Mouse (Mus musculus): ENCODE results near the gene Nr5a2. TPM values are rescaled to one million over a fixed set of nuclear protein-coding genes. Genes with fewer than 3 reads are reported as not detected.

The Nr5a2 gene
- 2.7 and 4.0 TPM in 2 replicates for total RNA-seq (2021)
- long read RNA-seq, partial matches to known transcripts, result 0 of 5 reads
- long read RNA-seq, other reads (novel, unspliced or antisense), result 2 of 5 reads

DNA sequence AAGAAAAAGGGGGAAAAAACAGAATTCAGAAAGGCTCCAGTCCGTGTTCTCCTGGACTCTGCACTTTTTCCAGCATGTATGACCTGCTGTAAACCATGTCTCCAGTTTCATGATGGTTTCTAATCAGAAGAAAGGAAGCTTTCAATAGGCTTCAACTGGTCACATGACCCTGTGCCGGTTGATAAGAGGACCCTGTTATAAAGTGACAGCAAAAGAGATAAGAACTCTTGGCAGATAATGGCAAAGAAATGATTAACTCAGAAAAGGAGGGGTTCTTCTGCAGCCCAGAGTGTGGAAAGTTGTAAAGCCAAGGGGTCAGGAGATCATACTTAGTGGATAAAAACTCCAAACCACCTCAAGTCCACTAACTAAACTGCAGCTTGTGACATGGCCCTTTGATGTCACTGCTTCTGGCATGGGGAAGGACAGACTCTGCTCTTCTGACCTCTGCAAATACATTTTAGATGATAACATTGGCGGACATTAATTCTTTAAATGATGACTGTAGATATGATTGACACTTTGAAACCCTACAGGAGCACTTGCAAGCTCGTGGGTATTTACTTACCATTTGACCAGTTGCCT, at the start of gene Nr5a2:
Gene Nr5a2, minus strand, starts transcription at position 21 of the 585 bp plus-strand sequence.
- DNase-seq, result no peak

DNA sequence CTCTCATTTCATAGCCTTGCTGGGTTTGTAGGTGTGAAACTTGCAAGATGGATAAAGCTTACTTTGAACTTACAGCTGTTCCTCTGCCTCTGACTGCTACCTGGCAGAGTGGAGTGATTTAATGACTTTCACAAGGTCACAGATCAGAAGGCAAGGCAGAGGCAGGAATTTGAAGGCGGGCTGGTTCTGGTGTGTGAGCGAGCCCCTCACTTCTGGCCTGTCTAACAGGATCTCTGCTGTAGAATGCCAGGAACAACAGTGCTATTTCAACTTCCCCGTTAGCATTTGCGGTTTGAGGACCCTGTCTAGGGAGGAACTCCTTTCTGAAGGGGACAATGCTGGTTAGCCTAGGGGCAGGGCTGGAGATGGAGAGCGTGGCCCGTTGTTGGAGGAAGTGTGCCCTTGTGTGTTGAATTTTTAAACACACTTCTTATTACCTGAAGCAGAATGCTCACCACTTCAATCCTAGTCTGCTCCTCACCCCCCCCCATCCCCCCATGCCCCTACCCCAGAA, 48.5 kb upstream of the Nr5a2 start:
- no peak for DNase-seq

DNA sequence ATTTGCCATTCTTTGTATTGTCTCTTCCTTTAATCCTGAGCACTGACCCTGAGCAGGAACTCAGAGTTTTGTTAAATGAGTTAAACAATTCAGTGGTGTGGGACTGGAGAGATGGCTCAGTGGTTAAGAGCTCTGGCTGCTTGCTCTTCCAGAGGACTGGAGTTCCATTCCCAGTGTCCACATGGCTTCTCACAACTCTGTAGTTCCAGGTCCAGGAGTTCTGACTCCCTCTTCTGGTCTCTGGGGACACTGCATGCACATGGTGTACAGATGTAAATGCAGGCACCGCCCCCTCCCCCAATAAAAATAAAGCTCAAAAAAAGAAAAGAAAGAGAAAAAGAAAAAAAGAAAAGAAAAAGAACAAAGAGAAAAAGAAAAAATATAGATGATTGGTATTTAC, 43.6 kb upstream of the Nr5a2 start:
- DNase-seq, result no peak

DNA sequence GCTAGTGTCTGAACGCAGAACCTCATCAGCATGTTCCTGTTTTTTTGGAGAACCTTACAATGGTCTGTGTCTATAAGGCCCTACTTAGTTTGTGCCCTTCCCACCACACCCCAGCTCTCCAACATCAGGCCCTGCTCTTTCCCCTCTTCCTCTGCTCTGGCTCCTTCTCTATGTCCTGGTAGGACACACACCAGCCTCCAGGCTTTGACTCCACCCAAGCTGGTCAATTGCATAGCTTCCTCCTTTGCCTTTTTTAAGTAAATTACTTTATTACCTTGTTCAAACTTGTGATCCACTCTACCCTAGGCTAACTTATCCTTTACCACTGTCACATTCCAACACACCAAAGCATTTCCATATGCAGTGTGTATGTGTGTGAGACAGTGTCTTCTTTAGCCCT, 42.9 kb upstream of the Nr5a2 start:
- DNase-seq, result no peak

DNA sequence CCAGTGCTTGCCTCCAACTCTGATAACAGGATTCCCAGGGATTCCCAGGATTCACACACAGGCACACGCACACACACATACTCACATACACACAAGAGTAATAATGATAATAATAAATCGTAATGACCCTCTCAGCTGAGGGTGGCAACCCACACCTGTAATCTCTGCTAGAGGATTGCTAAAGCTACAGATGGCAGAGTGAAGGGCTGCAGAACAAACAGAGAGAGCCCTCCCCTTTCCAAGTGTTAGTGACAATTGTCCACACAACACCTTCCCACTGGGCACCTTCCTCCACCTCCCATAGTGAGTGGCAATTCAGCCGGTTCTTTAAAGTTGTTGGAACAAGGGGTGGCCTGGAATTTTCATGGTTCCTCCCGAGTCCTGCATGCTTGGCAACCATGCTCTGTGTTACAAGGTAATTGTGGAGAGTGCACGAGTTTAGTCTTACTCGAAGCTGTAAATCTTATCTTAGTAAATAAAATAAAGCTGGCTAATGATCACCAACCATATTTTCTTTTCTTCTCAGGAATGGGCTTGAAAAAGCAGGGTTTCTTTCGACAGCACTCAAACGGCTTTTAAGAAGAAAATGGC, 31.6 kb upstream of the Nr5a2 start:
- DNase-seq, result no peak

DNA sequence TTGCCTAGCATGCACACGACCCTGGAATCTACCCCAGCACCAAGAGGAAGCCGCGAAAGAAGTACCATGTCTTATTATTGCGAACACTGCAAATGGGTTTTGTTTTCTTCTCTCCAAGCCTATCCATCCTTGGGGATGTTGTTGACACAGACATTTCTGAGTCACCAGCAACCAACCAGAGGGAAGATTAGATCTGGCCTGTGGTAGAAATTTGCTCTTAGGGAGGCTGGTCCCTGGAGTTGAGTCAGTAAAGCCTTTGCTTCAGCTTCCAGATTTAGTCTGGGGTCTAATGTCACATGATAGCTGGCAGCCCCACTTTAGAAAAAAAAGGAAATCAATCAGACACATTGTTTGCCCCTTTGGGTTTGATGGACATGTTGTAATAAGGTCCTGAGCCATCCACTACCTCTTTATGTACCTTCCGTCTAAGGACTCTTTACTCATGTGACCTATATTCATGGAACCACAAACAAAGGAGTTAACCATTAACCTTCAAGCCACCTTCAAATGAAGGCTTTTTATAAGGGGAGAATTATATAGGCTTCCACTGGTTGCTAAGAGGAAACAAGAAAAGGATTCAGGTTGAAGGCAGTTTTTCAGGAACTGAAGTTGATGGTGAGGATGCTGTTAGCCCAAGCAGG, 20.1 kb upstream of the Nr5a2 start:
- DNase-seq, result no peak

DNA sequence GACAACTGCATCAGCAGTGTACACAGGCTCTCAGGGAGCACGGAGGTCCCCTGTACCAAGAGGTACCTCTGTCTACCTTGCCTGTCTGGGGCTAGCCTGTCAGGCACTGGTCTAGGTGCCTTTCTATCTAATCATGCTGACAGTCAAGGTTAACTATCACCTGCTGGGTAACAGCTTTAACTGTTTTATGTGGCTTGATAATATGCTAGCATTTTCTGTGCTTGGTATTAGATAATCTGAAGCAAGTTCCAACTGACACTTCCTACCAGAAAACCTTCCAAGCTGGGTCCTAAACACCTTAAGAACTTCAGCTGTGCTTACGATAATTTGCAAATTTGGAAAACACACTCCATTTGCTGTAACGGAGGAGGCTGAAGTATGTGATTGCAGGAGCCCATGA, 17.6 kb upstream of the Nr5a2 start:
- no peak for DNase-seq

DNA sequence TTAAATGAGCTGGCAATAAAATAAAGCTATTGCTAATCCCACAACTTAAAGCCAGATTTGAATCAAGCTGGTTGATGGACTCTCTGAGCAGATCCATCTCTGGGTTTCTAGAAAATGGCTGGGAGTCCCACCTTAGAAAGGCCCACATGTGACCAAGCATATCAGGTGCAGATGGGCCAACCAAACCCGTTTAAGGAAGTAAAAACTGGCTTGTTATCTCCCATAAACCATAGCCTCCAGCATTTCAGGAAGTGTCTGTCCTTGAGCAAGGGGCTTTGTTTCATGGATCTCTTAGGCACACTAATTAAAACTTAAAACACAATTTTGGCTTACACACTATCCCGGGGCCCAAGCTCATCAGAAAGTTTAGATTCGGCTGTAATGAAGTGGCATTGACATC, 13.8 kb upstream of the Nr5a2 start:
- no peak for DNase-seq

DNA sequence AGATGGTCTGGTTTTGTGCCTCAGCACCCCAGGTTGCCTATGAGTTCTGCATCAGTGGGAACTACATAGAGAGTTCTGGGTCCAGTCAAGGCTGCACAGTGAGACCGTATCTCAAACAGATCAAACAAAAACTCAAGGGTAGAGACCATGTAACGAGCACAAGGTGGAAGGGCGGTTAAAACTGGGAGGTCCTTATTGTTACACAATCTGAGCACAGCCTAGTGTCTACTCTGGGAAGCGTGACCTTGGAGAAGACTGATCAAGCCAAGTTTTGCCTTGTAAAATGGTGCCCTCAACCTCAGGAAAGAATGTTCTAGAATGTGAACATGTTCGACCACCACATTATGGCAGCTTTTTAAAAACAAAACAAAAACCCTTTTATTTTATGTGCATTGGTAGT, 12.8 kb upstream of the Nr5a2 start:
- no peak for DNase-seq

DNA sequence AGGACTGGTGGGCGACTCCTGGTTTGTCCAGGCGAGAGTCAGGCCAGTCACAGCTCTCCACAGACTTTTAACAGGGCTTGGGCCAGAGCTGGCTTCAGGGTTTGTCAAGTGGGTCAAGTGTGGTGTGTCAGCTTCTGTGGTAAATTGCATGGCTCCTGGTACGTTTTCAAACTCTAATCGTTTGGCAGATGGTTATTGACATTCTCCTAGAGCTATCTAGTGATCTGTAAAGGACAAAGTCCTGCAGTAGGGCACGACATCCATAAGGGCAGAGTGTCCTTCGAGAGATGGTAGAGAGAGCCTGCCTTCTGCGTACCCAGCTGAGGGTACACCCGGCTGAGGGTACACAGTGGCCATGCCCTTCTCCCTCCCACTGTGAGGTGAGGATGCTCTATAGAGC, 10.7 kb upstream of the Nr5a2 start:
- no peak for DNase-seq

DNA sequence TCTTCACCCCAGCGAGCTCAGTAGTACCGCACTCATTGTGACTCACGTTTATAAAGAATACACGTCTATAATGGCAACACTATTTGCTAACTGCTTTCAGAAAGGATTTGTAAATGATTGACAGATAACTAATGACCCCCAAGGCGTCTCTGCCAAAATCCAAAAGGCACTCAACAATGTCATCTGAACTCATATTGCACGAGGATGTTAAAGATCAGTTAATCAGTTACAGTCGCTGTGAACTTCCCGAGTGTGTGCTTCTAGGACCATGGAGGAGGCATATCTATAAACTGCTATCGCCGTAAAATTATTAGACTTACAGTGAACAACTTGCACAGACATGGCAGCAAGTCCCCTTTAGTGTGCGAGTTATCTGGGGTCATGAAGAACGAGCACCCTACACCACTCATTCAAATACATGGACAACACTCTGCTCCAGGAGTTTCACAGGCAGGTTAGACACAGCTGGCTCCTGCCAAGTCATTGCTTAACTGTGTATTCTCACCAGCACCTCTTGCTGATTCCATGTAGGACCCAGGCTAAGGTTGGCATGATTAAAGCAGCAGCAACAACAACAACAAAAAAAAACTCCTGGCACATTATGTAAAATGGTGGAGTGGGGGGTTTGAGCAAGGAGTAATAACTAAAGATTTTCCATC, 6.6 kb upstream of the Nr5a2 start:
- DNase-seq, result no peak

DNA sequence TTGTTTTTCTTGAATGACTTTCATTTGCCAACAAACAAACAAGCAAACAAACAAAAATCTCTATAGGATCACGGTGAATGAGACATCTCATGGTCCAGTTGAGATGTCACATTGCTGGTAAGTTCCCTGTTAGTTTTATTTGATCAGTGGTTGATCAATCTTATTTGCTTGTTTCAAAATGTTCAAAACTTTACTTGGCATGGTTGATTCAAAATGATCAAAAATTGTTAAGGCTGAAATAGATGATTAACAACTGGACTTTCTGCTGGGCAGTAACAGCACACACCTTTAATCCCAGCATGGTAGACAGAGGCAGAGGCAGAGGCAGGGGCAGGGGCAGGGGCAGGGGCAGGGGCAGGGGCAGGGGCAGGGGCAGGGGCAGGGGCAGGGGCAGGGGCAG, 757 bp downstream of the Nr5a2 start:
- DNase-seq, result no peak

DNA sequence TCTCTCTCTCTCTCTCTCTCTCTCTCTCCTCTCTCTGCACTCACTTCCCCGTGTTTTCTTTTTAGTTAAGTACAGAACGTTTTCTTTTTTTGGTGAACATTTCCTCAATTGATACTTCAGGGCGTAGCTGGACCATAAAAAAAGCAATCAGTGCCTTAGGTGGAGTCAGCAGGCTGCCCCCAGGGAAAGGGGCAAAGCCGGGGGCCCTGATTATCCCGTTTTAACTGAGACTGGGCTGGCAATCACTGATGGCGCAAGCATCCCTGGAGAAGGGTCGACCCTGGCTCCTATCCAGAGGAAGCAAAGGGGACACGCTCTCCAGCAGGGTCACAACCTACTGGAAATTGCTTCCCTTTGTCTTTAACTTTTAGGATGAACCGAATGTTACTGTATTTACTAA, 1.6 kb downstream of the Nr5a2 start:
- no peak for DNase-seq

DNA sequence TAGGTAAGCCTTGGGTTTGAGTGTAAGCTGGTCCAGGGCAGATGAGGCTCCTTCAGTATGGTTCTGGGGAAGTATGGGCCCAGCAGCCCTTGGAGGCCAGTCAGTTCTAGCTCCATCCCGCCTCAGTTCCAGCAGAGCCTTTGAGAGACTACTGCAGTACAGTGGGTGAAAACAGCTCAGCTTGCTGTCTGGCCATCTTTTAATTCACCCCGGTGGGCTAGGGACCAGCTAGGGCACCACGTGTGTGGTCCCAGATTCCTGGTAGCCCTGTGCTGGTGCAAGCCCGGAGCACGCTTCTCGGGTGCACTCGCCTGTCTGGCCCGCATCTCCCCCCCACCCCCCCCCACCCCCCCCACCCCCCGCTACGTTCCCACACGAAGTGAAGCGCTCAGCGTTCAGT, 2.1 kb downstream of the Nr5a2 start:
- no peak for DNase-seq

DNA sequence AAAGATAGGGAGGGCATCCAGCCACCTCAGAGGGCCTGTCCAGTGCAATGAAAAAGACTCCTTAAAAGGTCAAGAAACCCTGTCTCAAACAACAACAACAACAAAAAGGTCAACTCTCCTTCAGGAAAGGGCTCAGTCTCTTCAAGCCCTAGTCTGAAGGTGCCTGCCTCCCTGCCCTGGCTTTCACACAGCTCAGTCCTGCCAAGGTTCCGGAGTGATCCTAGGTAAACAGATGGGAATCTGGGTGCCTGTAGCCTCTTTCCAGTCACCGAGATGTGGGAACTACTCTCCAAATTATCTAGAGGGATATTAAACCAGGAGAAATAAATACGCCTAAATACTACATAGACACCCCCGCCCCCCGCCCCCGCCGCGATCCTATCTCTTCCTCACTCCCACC, 2.6 kb downstream of the Nr5a2 start:
- no peak for DNase-seq

DNA sequence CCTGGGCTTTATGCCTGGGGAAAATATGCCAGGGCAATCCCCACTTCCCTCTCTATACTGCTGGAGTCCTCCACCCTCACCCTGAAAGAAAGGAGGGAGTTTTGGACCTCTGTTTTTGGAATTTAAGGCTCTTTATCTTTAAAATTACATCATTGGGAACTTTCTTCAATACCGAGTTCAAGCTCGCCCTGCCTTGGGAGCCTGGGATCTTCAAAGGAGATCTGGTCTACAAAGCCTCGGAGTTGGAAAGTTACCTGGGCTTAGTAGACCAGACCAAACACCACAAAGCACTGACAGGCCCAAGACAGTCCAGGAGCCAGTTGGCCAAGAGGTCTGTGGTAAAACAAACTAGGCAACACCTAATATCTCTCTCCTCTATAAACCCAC, 6.1 kb downstream of the Nr5a2 start:
- no peak for DNase-seq

DNA sequence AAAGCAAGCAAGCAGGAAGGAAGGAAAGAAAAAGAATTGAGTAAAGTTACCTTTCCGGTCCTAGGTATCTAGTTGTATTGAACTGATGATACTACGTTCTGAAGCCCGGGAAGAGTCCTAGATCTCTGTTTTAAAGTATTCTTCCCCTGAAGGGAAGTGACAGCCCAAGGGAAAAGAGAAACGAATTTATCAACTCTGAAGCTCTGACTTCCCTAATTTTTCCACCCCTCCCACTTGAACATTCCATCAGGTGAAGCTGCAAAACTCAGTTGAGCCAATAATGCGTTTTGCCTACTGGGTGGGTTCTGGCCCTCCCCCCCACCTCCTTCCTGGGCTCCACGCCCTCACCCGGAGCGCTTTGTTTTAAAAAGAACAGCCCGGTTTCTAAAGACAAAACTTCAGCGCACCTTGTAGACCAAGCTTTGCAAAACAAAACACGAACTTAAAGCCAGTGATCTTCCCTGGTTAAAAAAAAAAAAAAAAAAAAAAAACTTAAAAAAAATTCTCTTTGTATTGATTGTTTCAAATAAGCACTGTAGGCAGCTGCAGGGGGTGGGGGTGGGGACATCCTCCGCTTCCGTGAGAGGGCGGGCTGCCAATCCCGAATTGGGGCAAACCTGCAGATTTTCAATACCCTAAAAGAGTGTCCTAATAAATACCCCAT, 6.7 kb downstream of the Nr5a2 start:
- DNase-seq, result no peak

DNA sequence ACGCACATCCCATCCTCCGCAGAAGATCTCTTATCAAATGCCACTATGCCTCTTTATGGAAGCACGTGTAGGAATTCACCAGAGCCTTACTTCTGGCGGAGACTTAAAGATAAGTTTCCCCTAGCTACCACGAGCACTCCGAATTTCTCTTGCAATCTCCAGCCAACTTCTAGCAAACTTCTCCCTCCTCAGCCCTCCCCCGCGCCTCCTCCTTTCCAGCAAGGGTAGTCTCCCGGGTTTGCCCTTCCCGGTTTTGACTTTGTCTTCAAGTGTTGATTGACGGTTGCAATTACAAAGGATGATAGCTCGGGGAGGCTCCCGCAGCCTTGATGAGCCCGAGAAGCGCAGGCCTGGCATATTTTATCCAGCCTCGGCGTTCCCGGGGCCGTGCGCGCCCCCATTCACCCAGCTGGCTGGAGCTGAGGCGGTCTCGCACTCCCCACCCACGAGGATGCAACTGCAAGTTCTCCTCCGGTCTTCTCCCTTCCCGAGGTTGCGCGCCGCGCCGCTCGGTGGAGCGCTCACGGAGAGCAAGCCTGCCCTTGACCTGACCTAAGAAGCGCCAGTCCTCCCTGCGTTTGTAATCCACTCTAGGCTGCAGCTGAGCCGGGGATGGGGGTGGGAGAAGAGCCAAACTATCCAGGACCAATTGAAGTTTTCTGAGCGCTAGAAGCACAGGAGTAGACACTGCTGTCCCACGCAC, 7.5 kb downstream of the Nr5a2 start:
- DNase-seq, result peak; percentile 35

DNA sequence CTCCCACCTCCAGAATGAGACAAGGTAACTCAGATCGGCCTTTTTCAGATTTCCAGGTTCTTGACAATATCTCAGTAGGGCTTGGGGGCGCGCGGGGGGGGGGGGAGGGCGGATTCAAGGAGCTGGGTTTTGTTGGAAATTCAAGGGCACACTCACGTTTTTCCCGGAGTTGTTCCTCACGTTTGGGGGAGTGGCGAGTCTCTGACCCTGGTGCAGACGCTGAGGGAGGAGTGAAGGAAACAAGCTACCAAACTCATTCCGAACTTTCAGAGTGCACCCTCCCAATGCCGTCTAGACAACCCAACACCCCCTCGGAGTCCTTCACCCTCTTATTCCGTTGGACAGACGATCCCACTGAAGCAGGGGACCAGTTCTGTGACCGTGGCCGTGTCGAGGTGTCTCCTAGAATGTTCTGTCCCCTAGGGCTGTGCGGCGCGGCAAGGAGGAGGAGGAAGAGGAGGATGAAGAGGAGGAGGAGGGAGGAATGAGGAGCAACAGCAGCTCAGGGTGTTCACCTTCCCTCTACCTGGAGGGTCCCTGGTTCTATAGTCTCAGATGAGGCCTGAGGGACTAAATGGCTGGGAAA, 8.2 kb downstream of the Nr5a2 start:
- DNase-seq, result no peak

DNA sequence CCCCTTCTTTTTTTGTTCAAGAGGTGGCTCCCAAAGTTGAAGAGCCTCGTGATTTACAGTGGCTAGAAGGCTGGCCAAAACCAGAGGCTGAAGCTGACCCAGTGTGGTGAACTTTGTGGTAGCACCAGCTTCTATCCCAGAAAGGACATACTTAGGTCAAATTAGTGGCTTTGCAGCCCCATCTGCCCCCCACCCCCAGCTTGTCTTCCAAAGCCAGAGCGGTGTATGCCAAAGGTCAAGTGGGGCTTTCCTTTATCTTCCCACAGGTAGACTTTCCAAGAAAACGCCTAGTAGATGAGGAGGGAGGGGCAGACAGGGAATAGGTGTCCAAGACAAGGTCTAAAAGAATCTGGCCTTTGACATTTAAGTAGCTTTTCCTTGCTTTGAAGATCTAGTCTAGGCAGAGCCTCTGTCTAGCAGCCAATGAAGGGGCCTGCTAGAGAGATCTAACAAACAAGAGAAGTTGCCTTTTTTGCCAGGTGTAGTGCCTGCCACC, 9.0 kb downstream of the Nr5a2 start:
- DNase-seq, result no peak

DNA sequence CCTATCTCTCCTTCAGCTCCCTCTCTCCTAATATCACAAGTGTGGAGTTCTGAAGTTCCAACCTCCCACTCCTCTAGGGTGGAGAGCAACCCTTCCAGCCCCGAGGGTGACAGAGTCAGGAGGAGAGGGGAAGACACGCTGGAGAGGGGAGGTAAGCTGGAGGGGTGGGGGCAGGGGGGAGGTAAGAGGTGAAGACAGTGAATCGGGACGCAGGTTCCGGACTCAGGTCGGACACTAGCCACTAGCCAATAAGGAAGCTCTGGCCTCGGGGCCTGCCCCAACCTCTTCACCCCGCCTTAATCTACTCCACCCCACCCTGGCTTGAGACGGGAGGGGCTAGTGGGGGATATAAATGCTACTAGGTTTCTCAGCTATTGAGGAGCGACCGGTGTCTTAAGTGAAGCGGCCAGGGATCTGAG, 10.9 kb downstream of the Nr5a2 start:
- no peak for DNase-seq

Data from adrenal gland, postnatal 25 days (tissue).